Mouse (Mus musculus): ENCODE measurements around the gene Cftr. TPM values are rescaled to one million over a fixed set of nuclear protein-coding genes. Genes with fewer than 3 reads are reported as not detected.

The Cftr gene
- polyA plus RNA-seq, 1 experiment from 2014 or later: 0.24 TPM

DNA sequence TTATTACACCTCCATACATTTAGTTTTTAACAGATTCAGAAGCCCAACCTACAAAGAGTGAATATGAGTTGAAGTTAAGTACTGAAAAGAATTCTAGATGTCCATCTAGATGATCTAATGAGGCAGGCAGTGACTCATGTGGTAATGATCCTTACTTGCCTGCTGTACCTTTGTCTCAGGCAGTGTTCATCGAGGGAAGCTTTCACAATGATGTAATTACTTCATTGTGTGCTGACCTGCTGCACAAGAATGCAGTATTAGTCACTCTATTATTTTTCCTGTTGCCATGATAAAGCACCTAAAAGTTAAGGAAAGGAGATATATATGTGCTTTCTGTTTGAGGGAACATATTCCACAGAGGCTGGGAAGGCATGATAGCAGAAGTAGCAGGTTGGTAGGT lies 100.5 kb downstream of the Cftr start:
- ATAC-seq (replicated peaks; ENCODE audit: insufficient number of reproducible peaks, low FRiP score, low TSS enrichment): no peak
- WGBS (ENCODE audit: insufficient replicate concordance): 51% methylated on average over 1 of the region's 1 CpGs
- no peaks in the 10 kb centered on the region for H3K36me3 ChIP-seq (ENCODE audit: control insufficient read depth, insufficient read depth, low read length)

DNA sequence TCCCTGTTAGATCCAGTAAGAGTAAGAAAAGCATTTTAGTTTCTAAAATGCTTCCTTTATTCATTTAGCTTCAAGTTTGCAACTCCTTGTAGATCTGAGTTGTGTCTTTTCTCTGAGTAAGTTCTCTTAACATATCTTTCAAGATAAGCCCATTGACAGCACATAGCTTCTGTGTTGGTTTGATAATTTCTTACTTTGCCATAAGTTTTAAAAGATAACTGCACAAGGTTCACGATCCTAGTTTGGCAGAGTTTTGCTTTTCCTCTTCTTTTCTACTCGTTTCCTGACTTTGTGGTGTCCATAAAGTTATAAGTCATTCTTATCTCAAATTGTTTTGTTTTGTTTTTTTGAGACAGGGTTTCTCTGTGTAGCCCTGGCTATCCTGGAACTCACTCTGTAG lies 130.3 kb downstream of the Cftr start:
- H3K27ac ChIP-seq (ENCODE audit: low read depth, low read length): no peak overlapping the region
- no peak overlapping the region for H3K4me3 ChIP-seq (ENCODE audit: low read depth, low read length)
- no peaks in the 10 kb centered on the region for H3K27me3 ChIP-seq (ENCODE audit: control insufficient read depth, insufficient read depth, low read length)
- 50% methylated on average over 2 of the region's 2 CpGs for WGBS (ENCODE audit: insufficient replicate concordance)
- no peak overlapping the region for H3K9ac ChIP-seq (ENCODE audit: low read depth, low read length)
- no peaks in the 10 kb centered on the region for H3K9me3 ChIP-seq (replicated peaks; ENCODE audit: control insufficient read depth, low read length)
- H3K4me2 ChIP-seq: no peak overlapping the region
- ATAC-seq (replicated peaks; ENCODE audit: insufficient number of reproducible peaks, low FRiP score, low TSS enrichment): no peak
- H3K4me1 ChIP-seq (ENCODE audit: control insufficient read depth, insufficient read depth, low read length): no peaks in the 10 kb centered on the region
- no peaks in the 10 kb centered on the region for H3K36me3 ChIP-seq (ENCODE audit: control insufficient read depth, insufficient read depth, low read length)

More for the DNA sequence above, 100.5 kb downstream of the Cftr start:
- Histone ChIP-seq H3K9me3 (replicated peaks; ENCODE audit: control insufficient read depth, low read length) (no peaks in the 10 kb centered on the region), H3K4me2 (no peak overlapping the region), H3K27ac (ENCODE audit: low read depth, low read length) (no peak overlapping the region), H3K4me3 (ENCODE audit: low read depth, low read length) (no peak overlapping the region), H3K4me1 (ENCODE audit: control insufficient read depth, insufficient read depth, low read length) (no peaks in the 10 kb centered on the region), H3K9ac (ENCODE audit: low read depth, low read length) (no peak overlapping the region), H3K27me3 (ENCODE audit: control insufficient read depth, insufficient read depth, low read length) (no peaks in the 10 kb centered on the region)

- H3K36me3 ChIP-seq (ENCODE audit: control insufficient read depth, insufficient read depth, low read length): no peaks in the 10 kb centered on the region
- ATAC-seq (replicated peaks; ENCODE audit: insufficient number of reproducible peaks, low FRiP score, low TSS enrichment): no peak
- 67% methylated on average over 5 of the region's 5 CpGs for WGBS (ENCODE audit: insufficient replicate concordance)
- H3K4me1 ChIP-seq (ENCODE audit: control insufficient read depth, insufficient read depth, low read length): no peaks in the 10 kb centered on the region
- no peak overlapping the region for H3K4me2 ChIP-seq
- no peak overlapping the region for H3K9ac ChIP-seq (ENCODE audit: low read depth, low read length)
- H3K9me3 ChIP-seq (replicated peaks; ENCODE audit: control insufficient read depth, low read length): no peaks in the 10 kb centered on the region
- H3K27ac ChIP-seq (ENCODE audit: low read depth, low read length): no peak overlapping the region
- H3K4me3 ChIP-seq (ENCODE audit: low read depth, low read length): no peak overlapping the region
- no peaks in the 10 kb centered on the region for H3K27me3 ChIP-seq (ENCODE audit: control insufficient read depth, insufficient read depth, low read length)
Measured at GRCm38 (mm10) chr6:18302105-18302504, 131.6 kb downstream of the Cftr start.

DNA sequence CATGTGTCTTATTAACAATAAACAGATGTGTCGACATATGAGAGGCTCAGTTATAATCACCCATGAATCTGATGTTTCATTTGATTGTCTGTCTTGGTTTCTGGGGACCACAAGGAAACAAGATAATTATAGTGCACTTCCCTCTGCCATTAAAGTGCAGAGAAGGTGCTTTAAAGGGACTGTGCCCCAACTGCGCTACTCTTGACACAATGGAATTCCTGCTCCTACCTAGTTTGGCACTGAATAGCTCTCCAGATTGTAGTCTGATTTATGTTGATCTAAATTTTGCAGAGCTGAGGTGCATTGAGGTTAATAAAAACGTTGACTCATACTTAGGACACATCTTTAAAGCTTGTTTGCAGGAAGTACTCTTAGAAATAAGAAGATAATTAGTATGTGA lies 132.7 kb downstream of the Cftr start:
- H3K36me3 ChIP-seq (ENCODE audit: control insufficient read depth, insufficient read depth, low read length): no peaks in the 10 kb centered on the region
- no peak overlapping the region for H3K27ac ChIP-seq (ENCODE audit: low read depth, low read length)
- H3K4me1 ChIP-seq (ENCODE audit: control insufficient read depth, insufficient read depth, low read length): no peaks in the 10 kb centered on the region
- no peak for ATAC-seq (replicated peaks; ENCODE audit: insufficient number of reproducible peaks, low FRiP score, low TSS enrichment)
- H3K9me3 ChIP-seq (replicated peaks; ENCODE audit: control insufficient read depth, low read length): no peaks in the 10 kb centered on the region
- WGBS (ENCODE audit: insufficient replicate concordance): 63% methylated on average over 3 of the region's 3 CpGs
- no peaks in the 10 kb centered on the region for H3K27me3 ChIP-seq (ENCODE audit: control insufficient read depth, insufficient read depth, low read length)
- H3K4me3 ChIP-seq (ENCODE audit: low read depth, low read length): no peak overlapping the region
- H3K4me2 ChIP-seq: no peak overlapping the region
- H3K9ac ChIP-seq (ENCODE audit: low read depth, low read length): no peak overlapping the region

DNA sequence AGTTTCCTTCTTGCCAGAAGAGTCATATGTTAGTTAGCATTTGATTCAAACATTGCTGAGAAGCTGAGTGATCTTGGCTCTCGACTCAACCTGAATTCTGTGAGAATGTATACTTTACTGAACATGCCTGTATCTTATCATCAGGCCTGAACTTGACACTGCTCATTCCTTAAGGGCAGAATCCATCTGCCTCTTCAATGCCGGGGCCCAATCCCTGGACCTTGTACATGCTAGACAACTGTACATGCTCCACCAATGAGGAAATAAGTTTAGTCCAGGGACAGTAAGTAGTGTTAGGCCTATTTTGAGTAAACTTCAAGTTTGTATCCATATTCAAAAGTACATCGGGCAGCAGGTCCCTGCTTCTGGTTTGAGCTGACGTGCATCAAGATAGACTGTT lies 134.6 kb downstream of the Cftr start:
- WGBS (ENCODE audit: insufficient replicate concordance): 70% methylated on average over 4 of the region's 4 CpGs
- Histone ChIP-seq H3K27me3 (ENCODE audit: control insufficient read depth, insufficient read depth, low read length) (no peaks in the 10 kb centered on the region), H3K4me1 (ENCODE audit: control insufficient read depth, insufficient read depth, low read length) (no peaks in the 10 kb centered on the region), H3K36me3 (ENCODE audit: control insufficient read depth, insufficient read depth, low read length) (no peaks in the 10 kb centered on the region), H3K27ac (ENCODE audit: low read depth, low read length) (no peak overlapping the region), H3K4me2 (no peak overlapping the region), H3K9ac (ENCODE audit: low read depth, low read length) (no peak overlapping the region), H3K4me3 (ENCODE audit: low read depth, low read length) (no peak overlapping the region), H3K9me3 (replicated peaks; ENCODE audit: control insufficient read depth, low read length) (no peaks in the 10 kb centered on the region)
- ATAC-seq (replicated peaks; ENCODE audit: insufficient number of reproducible peaks, low FRiP score, low TSS enrichment): no peak

GRCm38 (mm10) chr6:18310983-18311382 lies 140.5 kb downstream of the Cftr start:
- H3K4me3 ChIP-seq (ENCODE audit: low read depth, low read length): no peak overlapping the region
- no peak for ATAC-seq (replicated peaks; ENCODE audit: insufficient number of reproducible peaks, low FRiP score, low TSS enrichment)
- no peaks in the 10 kb centered on the region for H3K36me3 ChIP-seq (ENCODE audit: control insufficient read depth, insufficient read depth, low read length)
- no peak overlapping the region for H3K4me2 ChIP-seq
- no peaks in the 10 kb centered on the region for H3K9me3 ChIP-seq (replicated peaks; ENCODE audit: control insufficient read depth, low read length)
- no peak overlapping the region for H3K27ac ChIP-seq (ENCODE audit: low read depth, low read length)
- no peak overlapping the region for H3K9ac ChIP-seq (ENCODE audit: low read depth, low read length)
- no peaks in the 10 kb centered on the region for H3K4me1 ChIP-seq (ENCODE audit: control insufficient read depth, insufficient read depth, low read length)
- 37% methylated on average over 2 of the region's 2 CpGs for WGBS (ENCODE audit: insufficient replicate concordance)
- H3K27me3 ChIP-seq (ENCODE audit: control insufficient read depth, insufficient read depth, low read length): no peaks in the 10 kb centered on the region

DNA sequence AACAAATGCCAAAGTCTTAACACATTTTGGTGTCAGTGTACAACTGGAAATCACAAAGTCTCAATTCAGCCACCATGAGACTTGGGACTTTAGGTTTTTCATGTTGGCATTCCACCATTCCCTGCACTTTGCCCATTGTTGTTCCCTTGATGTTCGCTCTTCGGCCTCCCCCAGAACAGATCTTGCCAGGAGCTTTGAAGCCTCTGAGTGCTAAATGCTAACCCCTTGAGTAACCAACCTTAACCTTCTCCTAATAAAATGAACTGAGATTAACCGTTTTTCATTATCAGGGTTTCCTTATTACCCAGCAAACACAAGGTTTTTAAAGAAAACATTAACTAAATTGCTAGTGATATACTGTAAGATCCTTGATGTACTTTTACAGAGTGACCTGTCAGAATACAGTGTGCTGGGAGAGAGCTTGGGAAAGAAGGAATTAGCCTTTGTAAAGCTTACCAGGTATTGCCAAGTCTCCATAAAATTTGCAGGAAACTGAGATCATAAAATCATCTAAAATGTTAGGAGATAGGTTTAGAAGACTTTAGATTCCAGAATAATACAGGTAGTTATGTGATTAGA lies 144.0 kb downstream of the Cftr start:
- no peaks in the 10 kb centered on the region for H3K9me3 ChIP-seq (replicated peaks; ENCODE audit: control insufficient read depth, low read length)
- no peak overlapping the region for H3K4me3 ChIP-seq (ENCODE audit: low read depth, low read length)
- ATAC-seq (replicated peaks; ENCODE audit: insufficient number of reproducible peaks, low FRiP score, low TSS enrichment): no peak
- no peak overlapping the region for H3K4me2 ChIP-seq
- no peak overlapping the region for H3K27ac ChIP-seq (ENCODE audit: low read depth, low read length)
- no peaks in the 10 kb centered on the region for H3K4me1 ChIP-seq (ENCODE audit: control insufficient read depth, insufficient read depth, low read length)
- no peaks in the 10 kb centered on the region for H3K27me3 ChIP-seq (ENCODE audit: control insufficient read depth, insufficient read depth, low read length)
- no peak overlapping the region for H3K9ac ChIP-seq (ENCODE audit: low read depth, low read length)
- H3K36me3 ChIP-seq (ENCODE audit: control insufficient read depth, insufficient read depth, low read length): no peaks in the 10 kb centered on the region
- 78% methylated on average over 3 of the region's 3 CpGs for WGBS (ENCODE audit: insufficient replicate concordance)

DNA sequence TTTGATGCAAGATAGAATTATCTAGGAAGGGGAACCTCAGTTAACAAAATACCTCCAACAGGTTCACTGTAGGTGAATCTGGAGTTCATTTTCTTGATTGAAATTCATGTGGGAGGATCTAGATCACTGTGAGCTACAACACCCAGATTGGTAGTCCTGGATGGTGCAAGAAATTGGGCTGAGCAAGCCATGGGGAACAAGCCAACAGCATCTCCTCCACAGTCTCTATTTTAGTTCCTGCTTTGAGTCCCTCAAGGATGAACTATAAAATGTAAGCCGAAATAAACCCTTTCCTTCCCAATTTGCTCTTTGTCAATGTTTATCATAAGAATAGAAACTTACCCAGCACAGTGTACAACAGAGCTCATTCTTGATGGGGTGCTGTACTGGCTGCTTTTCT lies 152.5 kb downstream of the Cftr start:
- ATAC-seq (replicated peaks; ENCODE audit: insufficient number of reproducible peaks, low FRiP score, low TSS enrichment): no peak
- no peak overlapping the region for H3K4me2 ChIP-seq
- 62% methylated on average over 1 of the region's 1 CpGs for WGBS (ENCODE audit: insufficient replicate concordance)
- H3K4me3 ChIP-seq (ENCODE audit: low read depth, low read length): no peak overlapping the region
- no peaks in the 10 kb centered on the region for H3K36me3 ChIP-seq (ENCODE audit: control insufficient read depth, insufficient read depth, low read length)
- no peak overlapping the region for H3K27ac ChIP-seq (ENCODE audit: low read depth, low read length)
- no peaks in the 10 kb centered on the region for H3K27me3 ChIP-seq (ENCODE audit: control insufficient read depth, insufficient read depth, low read length)
- no peaks in the 10 kb centered on the region for H3K4me1 ChIP-seq (ENCODE audit: control insufficient read depth, insufficient read depth, low read length)
- no peak overlapping the region for H3K9ac ChIP-seq (ENCODE audit: low read depth, low read length)
- H3K9me3 ChIP-seq (replicated peaks; ENCODE audit: control insufficient read depth, low read length): no peaks in the 10 kb centered on the region

DNA sequence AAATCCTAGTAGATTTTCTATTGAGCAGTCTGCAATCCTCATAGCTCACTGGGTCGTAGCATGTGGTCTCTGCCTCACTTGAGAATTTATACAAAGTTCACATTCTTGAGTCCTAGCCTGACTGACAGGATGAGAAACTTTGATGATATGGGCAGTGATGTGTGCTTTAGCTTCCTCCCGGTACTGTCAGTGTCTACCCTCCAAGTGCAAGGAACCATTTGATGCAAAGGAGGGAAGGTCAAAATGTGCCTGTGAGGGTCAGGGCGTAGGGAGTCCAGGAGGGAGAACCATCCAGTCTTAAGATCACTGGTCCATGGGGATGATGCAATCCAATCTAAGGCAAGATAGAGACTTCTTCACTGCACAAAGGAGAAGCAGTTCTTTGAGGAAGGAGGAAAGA lies 164.9 kb downstream of the Cftr start:
- Histone ChIP-seq H3K27ac (ENCODE audit: low read depth, low read length) (no peak overlapping the region), H3K9ac (ENCODE audit: low read depth, low read length) (no peak overlapping the region), H3K4me2 (no peak overlapping the region), H3K4me3 (ENCODE audit: low read depth, low read length) (no peak overlapping the region), H3K4me1 (ENCODE audit: control insufficient read depth, insufficient read depth, low read length) (no peaks in the 10 kb centered on the region), H3K9me3 (replicated peaks; ENCODE audit: control insufficient read depth, low read length) (no peaks in the 10 kb centered on the region), H3K36me3 (ENCODE audit: control insufficient read depth, insufficient read depth, low read length) (no peaks in the 10 kb centered on the region), H3K27me3 (ENCODE audit: control insufficient read depth, insufficient read depth, low read length) (no peaks in the 10 kb centered on the region)
- no peak for ATAC-seq (replicated peaks; ENCODE audit: insufficient number of reproducible peaks, low FRiP score, low TSS enrichment)
- WGBS (ENCODE audit: insufficient replicate concordance): 64% methylated on average over 3 of the region's 3 CpGs

Measured in heart, embryonic 11.5 days (tissue).